Mouse (Mus musculus) mammary gland, adult 2 months (tissue): ENCODE measurements around the gene Slc22a17. TPM values are rescaled to one million over a fixed set of nuclear protein-coding genes. Genes with fewer than 3 reads are reported as not detected.

Experiments used
- polyA plus RNA-seq: library from polyadenylated mRNA; depleted of rRNA; stranded (reverse); fragments of >200 nt; gene quantifications from 2 replicates; pipeline ENCODE4 v1.2.3, GENCODE M21; 2012; ENCODE audit warnings: low replicate concordance; rRNA removed

Slc22a17 gene
- polyA plus RNA-seq, result 75.6 and 107 TPM in 2 replicates

DNA sequence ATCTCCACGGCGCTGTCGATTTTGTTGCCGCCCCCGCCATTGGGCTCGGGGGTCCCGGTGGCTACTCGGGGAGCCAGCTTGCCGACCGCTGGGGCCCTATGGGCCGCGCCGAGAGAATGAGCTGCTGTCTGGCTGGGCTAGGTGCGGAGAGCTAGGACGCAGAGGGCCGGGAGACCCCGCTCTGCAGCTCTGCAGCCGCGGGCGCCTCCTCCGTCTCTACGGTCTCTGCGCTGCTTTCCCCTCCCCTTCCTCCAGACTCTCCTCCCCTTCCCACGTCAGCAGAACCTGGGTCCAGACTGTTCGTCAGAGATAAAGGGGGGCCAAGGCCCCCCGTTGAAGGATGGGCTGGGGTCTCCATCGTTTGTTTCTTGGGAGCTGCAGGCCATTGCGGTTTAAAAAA, at the start of gene Slc22a17:
Gene Slc22a17 (minus strand): TSS at position 247 of the 400 bp plus-strand sequence.

GRCm38 (mm10) chr14:54935904-54936830, 23.2 kb upstream of the Slc22a17 start, which contains the start of gene Cmtm5:
Gene Cmtm5 (plus strand): TSS chr14:54936261.

DNA sequence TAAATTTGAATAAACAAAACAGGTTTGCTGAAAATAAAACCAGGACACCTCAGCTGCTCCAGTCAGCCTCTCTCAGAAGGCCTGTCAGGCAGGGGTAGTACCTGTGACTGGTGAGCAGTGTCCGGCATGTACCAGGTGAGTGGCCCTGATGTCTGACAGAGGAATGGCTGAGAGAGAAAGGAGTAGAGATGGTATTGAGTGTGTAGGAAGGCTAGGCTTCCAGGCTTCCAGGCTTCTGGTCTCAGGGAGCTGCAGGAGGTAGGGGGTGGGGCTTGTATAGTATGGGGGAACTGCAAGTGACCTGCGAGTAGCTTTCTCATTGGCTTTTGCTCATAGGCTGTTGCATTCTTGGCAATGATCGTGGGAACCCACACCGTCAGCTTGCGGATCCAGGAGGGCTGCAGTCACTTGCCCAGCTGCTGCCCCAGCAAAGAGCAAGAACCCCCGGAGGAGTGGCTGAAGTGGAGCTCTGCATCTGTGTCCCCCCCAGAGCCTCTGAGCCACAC, 19.8 kb upstream of the Slc22a17 start, which contains the start of gene Il25:
Gene Il25 (plus strand): TSS at position 51 of the 506 bp plus-strand sequence.

GRCm38 (mm10) chr14:54925349-54926342, 12.7 kb upstream of the Slc22a17 start, which contains the start of gene Efs:
Gene Efs (minus strand): TSS chr14:54926126.

DNA sequence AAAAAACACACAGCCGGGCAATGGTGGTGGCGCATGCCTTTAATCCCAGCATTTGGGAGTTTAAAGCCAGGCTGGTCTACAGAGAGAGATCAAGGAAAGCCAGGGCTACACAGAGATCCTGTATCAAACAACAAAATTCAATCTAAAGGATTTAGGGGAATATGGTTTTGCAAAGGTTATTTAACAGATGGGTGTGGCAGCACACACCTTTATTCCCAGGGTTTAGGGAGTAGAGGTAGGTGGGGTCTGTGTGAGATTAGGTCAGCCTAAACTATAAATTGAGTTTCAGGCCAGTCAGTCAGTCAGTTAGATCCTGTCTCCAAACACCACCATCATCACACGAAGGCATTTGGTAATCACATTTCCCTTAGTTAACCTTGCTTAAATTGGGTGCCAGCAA, 20.7 kb downstream of the Slc22a17 start, which contains the start of gene Pabpn1:
Gene Pabpn1 (plus strand): TSS at position 301 of the 400 bp plus-strand sequence.

DNA sequence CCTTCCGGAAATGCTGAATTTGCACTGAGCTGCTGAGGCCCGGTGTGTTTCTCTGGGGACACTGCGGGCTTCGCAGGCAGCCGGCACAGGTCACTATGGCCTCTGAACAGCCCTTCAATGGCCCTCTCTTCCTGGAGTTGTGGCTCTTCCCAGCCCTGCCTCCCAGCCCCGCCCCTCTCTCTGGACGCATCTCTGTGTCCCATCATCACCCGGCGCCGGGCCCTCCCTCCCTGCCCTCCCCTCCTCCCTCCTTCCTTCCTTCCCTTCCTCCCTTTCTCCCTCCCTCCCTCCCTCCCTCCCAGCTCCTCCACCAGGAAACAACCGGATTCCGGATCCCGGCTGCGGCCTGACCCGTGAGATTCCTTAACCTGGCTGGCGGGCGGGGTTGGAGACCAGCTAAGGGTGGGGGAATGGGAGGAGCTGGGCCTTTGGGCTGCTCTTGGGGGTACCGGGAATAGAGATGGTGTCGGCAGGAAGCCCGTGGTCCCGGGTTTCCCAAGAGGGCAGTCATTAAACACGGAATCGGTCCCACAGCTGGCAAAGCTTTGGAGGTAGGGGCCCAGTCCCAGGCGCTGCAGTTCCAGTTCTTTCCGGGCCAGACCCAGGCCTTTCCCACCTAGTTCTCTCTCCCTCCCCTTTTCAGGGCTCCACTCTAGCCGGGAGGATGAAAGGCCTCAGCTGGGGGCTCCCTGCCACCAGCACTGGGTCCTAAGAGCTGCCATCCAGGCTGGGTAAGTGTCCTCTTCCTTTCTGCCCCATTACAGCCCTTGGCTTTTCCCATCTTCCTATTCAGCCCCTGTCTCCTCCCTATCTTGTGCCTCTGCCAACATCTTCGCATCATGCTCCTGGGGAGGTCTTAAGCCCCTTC, 29.5 kb downstream of the Slc22a17 start, which contains the start of the genes Bcl2l2 and Gm20521:
Gene Bcl2l2 (plus strand): TSS at position 224 of the 868 bp plus-strand sequence.
Gene Gm20521 (plus strand): TSS at position 288 of the 868 bp plus-strand sequence.

DNA sequence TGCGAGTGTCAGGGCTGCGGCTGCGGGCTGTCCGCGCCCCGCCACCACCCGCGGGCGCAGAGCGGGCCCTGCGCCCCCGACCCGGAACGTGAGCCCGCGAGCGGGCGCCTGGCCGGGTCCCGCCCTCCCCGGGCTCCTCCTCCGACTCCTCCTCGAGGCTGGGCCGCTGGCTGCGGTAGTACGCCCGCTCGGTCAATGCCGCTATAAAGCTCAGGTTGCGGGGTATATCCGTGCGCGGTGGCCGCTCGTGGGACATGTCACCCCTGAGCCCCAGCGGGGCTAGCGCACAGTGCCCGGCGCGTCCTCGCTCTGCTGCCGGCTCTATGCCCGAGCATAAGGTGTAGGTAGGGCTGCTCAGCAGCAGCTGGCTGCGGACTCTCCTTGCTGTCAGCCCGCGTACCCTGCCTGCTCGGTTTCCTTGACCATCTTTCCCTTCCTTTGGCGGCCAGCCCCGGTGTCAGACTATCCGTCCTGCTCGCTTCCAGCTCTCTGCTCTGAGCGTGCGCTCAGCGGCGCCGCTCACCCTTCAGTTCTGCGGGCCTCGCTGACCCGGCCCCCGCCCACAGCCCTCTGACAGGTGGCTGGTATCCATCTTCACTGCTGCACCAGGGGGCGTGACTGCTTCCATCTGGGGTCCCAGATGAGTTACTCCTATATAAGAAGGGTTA, 35.8 kb downstream of the Slc22a17 start, which contains the start of gene Ppp1r3e:
Gene Ppp1r3e (minus strand): TSS at position 503 of the 668 bp plus-strand sequence.

GRCm38 (mm10) chr14:54870861-54871260, 42.1 kb downstream of the Slc22a17 start, which contains the start of gene Homez:
Gene Homez (minus strand): TSS chr14:54870961.

Other genes with a start within 250 kb of the Slc22a17 start
- 52.1 and 110 TPM in 2 replicates for gene 1700123O20Rik, start 226.9 kb downstream of the Slc22a17 start, polyA plus RNA-seq
- gene Acin1, start 226.2 kb downstream of the Slc22a17 start, polyA plus RNA-seq, result 122 and 125 TPM in 2 replicates
- 0.06 and 0.12 TPM in 2 replicates for gene Gm29776, start 214.3 kb downstream of the Slc22a17 start, polyA plus RNA-seq
- gene Cebpe, start 201.0 kb downstream of the Slc22a17 start, polyA plus RNA-seq, result 2.1 and 3.1 TPM in 2 replicates
- gene Slc7a8, start 131.2 kb downstream of the Slc22a17 start, polyA plus RNA-seq, result 11.6 and 16.1 TPM in 2 replicates
- 0.29 TPM in 1 of 2 replicates, not detected in the other for gene Rnf212b, start 99.0 kb downstream of the Slc22a17 start, polyA plus RNA-seq
- 3.5 and 9.6 TPM in 2 replicates for gene Homez, start 42.2 kb downstream of the Slc22a17 start, polyA plus RNA-seq
- gene Ppp1r3e, start 35.6 kb downstream of the Slc22a17 start, polyA plus RNA-seq, result 17.4 and 39.2 TPM in 2 replicates
- 42.9 and 50.7 TPM in 2 replicates for gene Bcl2l2, start 29.8 kb downstream of the Slc22a17 start, polyA plus RNA-seq
- 24.7 TPM in 1 of 2 replicates, not detected in the other for gene Gm20521, start 29.7 kb downstream of the Slc22a17 start, polyA plus RNA-seq
- 73.7 and 152 TPM in 2 replicates for gene Pabpn1, start 20.6 kb downstream of the Slc22a17 start, polyA plus RNA-seq
- gene Efs, start 13.0 kb upstream of the Slc22a17 start, polyA plus RNA-seq, result 38.0 and 58.4 TPM in 2 replicates
- not detected in 2 replicates for gene Il25, start 19.6 kb upstream of the Slc22a17 start, polyA plus RNA-seq
- gene Cmtm5, start 23.1 kb upstream of the Slc22a17 start, polyA plus RNA-seq, result 2.3 and 6.9 TPM in 2 replicates
- 0.48 and 0.62 TPM in 2 replicates for gene Myh6, start 53.8 kb upstream of the Slc22a17 start, polyA plus RNA-seq
- gene Gm17428, start 63.8 kb upstream of the Slc22a17 start, polyA plus RNA-seq, result not detected in 2 replicates
- gene Myh7, start 81.5 kb upstream of the Slc22a17 start, polyA plus RNA-seq, result 0.02 and 0.57 TPM in 2 replicates
- gene Ngdn, start 102.3 kb upstream of the Slc22a17 start, polyA plus RNA-seq, result 9.4 and 15.2 TPM in 2 replicates
- 1.1 and 3.8 TPM in 2 replicates for gene Zfhx2, start 179.2 kb upstream of the Slc22a17 start, polyA plus RNA-seq
- 6.1 and 7.8 TPM in 2 replicates for gene Thtpa, start 181.7 kb upstream of the Slc22a17 start, polyA plus RNA-seq
- gene Ap1g2, start 193.5 kb upstream of the Slc22a17 start, polyA plus RNA-seq, result 58.4 TPM in 2 replicates
- gene Jph4, start 203.8 kb upstream of the Slc22a17 start, polyA plus RNA-seq, result 0.39 and 0.56 TPM in 2 replicates